Comparison of ENCODE assay signal across 18 mouse cellular contexts in the genomic region with DNA sequence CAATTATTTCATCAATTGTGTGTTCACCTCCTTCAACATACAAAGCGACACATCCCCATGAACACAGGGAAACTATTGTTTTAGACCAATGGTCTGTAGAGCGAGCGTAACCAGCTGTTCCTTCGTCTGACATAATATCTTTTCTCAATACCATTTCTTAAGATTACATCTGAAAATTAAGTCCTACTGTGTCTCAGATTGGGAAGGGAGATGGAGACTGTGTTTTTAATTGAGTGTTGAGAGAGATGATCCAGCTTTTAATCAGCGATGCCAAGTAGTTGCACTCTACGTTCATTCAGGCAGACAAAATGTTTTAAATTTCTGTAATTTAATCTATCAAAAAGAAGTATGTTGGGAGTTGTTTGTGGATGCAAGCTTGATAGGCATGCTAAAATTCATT.
"Had no signal": no experiment of that assay in that cellular context is flagged by ENCODE, and none has a peak within 500 bp of the region (broad histone marks: within the 10 kb centered on the region; RNA-seq: fewer than 3 reads in every experiment).

No protein-coding gene starts in this region.

- H3K27ac ChIP-seq: liver, embryonic 13.5 days; liver, embryonic 15.5 days; midbrain, embryonic 10.5 days; midbrain, embryonic 12.5 days; neural tube, embryonic 13.5 days; neural tube, embryonic 15.5 days had no signal

- H3K4me3 ChIP-seq: liver, embryonic 13.5 days; liver, embryonic 15.5 days; midbrain, embryonic 10.5 days; midbrain, embryonic 12.5 days; neural tube, embryonic 13.5 days; neural tube, embryonic 15.5 days had no signal

- H3K4me2 ChIP-seq: liver, embryonic 11.5 days; liver, embryonic 13.5 days; liver, embryonic 15.5 days; midbrain, embryonic 12.5 days; neural tube, embryonic 13.5 days; neural tube, embryonic 15.5 days had no signal

- H3K9me3 ChIP-seq: liver, embryonic 13.5 days; liver, embryonic 15.5 days; midbrain, embryonic 10.5 days; midbrain, embryonic 12.5 days; neural tube, embryonic 13.5 days; neural tube, embryonic 15.5 days had no signal

- DNase-seq: liver; liver, embryonic 13.5 days; liver, postnatal 0 days; midbrain, embryonic 14.5 days; retina, postnatal 1 day; right cerebral cortex, adult 18-20 months; right cerebral cortex, postnatal 25 days; right cerebral cortex, postnatal 4 days; spleen, adult 18-20 months; thymus, adult 18-20 months; thymus, postnatal 14 days; thymus, postnatal 4 days had no signal

- ATAC-seq: liver, postnatal 0 days had no signal

- H3K36me3 ChIP-seq: liver, embryonic 13.5 days; liver, embryonic 15.5 days; midbrain, embryonic 10.5 days; midbrain, embryonic 12.5 days; neural tube, embryonic 13.5 days; neural tube, embryonic 15.5 days had no signal

- H3K27me3 ChIP-seq: liver, embryonic 13.5 days; liver, embryonic 15.5 days; midbrain, embryonic 12.5 days; neural tube, embryonic 13.5 days; neural tube, embryonic 15.5 days had no signal

- H3K9ac ChIP-seq: liver, embryonic 13.5 days; liver, embryonic 15.5 days; liver, postnatal 0 days; midbrain, embryonic 12.5 days; neural tube, embryonic 13.5 days; neural tube, embryonic 15.5 days had no signal

- H3K4me1 ChIP-seq: liver, embryonic 13.5 days; liver, embryonic 15.5 days; midbrain, embryonic 10.5 days; midbrain, embryonic 12.5 days; neural tube, embryonic 13.5 days; neural tube, embryonic 15.5 days had no signal
